Mouse (Mus musculus) layer of hippocampus, postnatal 10 days (tissue): Measurements from ENCODE around the gene Gm21985. TPM values are rescaled to one million over a fixed set of nuclear protein-coding genes. Genes with fewer than 3 reads are reported as not detected.

Source experiments
- total RNA-seq, 2 experiments: library from RNA; stranded (reverse); gene quantifications; 2 replicates each; pipeline ENCODE4 v1.2.3; 2021

The Gm21985 gene
- total RNA-seq, 2 experiments from 2014 or later = 1.0 to 1.3 TPM

Other genes with a start within 250 kb of the Gm21985 start
- gene Olfr1311, start 241.9 kb upstream of the Gm21985 start, total RNA-seq = not detected
- not detected for gene Olfr1312, start 216.1 kb upstream of the Gm21985 start, total RNA-seq
- gene Olfr1313, start 188.5 kb upstream of the Gm21985 start, total RNA-seq = not detected
- gene Olfr1314, start 169.5 kb upstream of the Gm21985 start, total RNA-seq = not detected
- not detected for gene Olfr1315-ps1, start 150.9 kb upstream of the Gm21985 start, total RNA-seq
- gene Olfr1316, start 131.3 kb upstream of the Gm21985 start, total RNA-seq = not detected
- gene Olfr1317, start 126.0 kb upstream of the Gm21985 start, total RNA-seq = not detected
- not detected for gene Olfr1318, start 112.1 kb upstream of the Gm21985 start, total RNA-seq
- 10 to 100 TPM; 59.7 to 62.4 TPM for gene Lpcat4, start 26.8 kb upstream of the Gm21985 start, total RNA-seq
- gene Nutm1, start 7.0 kb upstream of the Gm21985 start, total RNA-seq = not detected
- 10 to 100 TPM; 61.9 to 80.6 TPM for gene Nop10, start 4.4 kb upstream of the Gm21985 start, total RNA-seq
- 10 to 100 TPM; 81.2 to 83.7 TPM for gene Slc12a6, start 489 bp upstream of the Gm21985 start, total RNA-seq
- gene Emc4, start 101.7 kb downstream of the Gm21985 start, total RNA-seq = 100 to 1,000 TPM; 146 to 165 TPM
- 10 to 100 TPM; 14.9 to 15.2 TPM for gene Katnbl1, start 112.9 kb downstream of the Gm21985 start, total RNA-seq
- gene Emc7, start 188.7 kb downstream of the Gm21985 start, total RNA-seq = 10 to 100 TPM; 32.8 to 33.3 TPM
- gene Chrm5, start 214.5 kb downstream of the Gm21985 start, total RNA-seq = 10 to 100 TPM; 15.3 to 15.8 TPM
- gene Aven, start 226.7 kb downstream of the Gm21985 start, total RNA-seq = 10 to 100 TPM in 1 of 2 experiments, 1 to 10 TPM in 1; 8.9 to 10.1 TPM